Mouse (Mus musculus): Measurements from ENCODE around the gene Ndufs5. TPM values are rescaled to one million over a fixed set of nuclear protein-coding genes. Genes with fewer than 3 reads are reported as not detected.

Ndufs5 gene
- polyA plus RNA-seq, 1 experiment from 2014 or later: 334 TPM

Other genes starting within 250 kb of the Ndufs5 start
- 71.0 and 77.0 TPM in 2 replicates for gene Macf1, start 33.8 kb downstream of the Ndufs5 start, polyA plus RNA-seq (2014; fragmentation: Nextera tagmentation; extraction: Ambion mirVana)
- gene Akirin1, start 32.1 kb upstream of the Ndufs5 start, polyA plus RNA-seq (2014; fragmentation: Nextera tagmentation; extraction: Ambion mirVana): 68.8 and 69.0 TPM in 2 replicates
- 1.3 and 1.7 TPM in 2 replicates for gene Rhbdl2, start 69.7 kb upstream of the Ndufs5 start, polyA plus RNA-seq (2014; fragmentation: Nextera tagmentation; extraction: Ambion mirVana)
- gene 4933427I04Rik, start 141.5 kb upstream of the Ndufs5 start, polyA plus RNA-seq (2014; fragmentation: Nextera tagmentation; extraction: Ambion mirVana): 0.11 TPM in 1 of 2 replicates, not detected in the other
- gene Mycbp, start 186.6 kb upstream of the Ndufs5 start, polyA plus RNA-seq (2014; fragmentation: Nextera tagmentation; extraction: Ambion mirVana): 80.7 and 82.8 TPM in 2 replicates
- gene Rragc, start 199.2 kb upstream of the Ndufs5 start, polyA plus RNA-seq (2014; fragmentation: Nextera tagmentation; extraction: Ambion mirVana): 42.1 and 47.0 TPM in 2 replicates
- gene 4930535I16Rik, start 199.8 kb upstream of the Ndufs5 start, polyA plus RNA-seq (2014; fragmentation: Nextera tagmentation; extraction: Ambion mirVana): not detected in 2 replicates

All from limb, embryonic 11.5 days (tissue).